Mouse (Mus musculus) C2C12 (cell line): Measurements from ENCODE around the gene Cdk5rap3.

Source experiments
- CEBPB ChIP-seq: IDR thresholded peaks from one replicate; pipeline ENCODE4 v1.6.1; 2011; ENCODE audit warnings: low read depth, mild to moderate bottlenecking, control low read depth, moderate library complexity
- CTCF ChIP-seq: IDR thresholded peaks from one replicate; pipeline ENCODE4 v1.5.1; 2011; ENCODE audit not compliant: control insufficient read depth, insufficient read depth, insufficient read length
- FOSL1 ChIP-seq: IDR thresholded peaks from one replicate; pipeline ENCODE4 v1.8.0; 2011; ENCODE audit warnings: mild to moderate bottlenecking, low read length; ENCODE audit not compliant: poor library complexity, insufficient read depth, severe bottlenecking
- MAX ChIP-seq: IDR thresholded peaks from one replicate; pipeline ENCODE4 v1.6.1; 2011; ENCODE audit warnings: mild to moderate bottlenecking, control low read depth
- MYOD1 ChIP-seq: IDR thresholded peaks from one replicate; pipeline ENCODE4 v1.6.1; 2011; ENCODE audit warnings: low read depth; ENCODE audit not compliant: control insufficient read depth, insufficient read length
- MYOG ChIP-seq: IDR thresholded peaks from one replicate; pipeline ENCODE4 v1.6.1; 2011; ENCODE audit not compliant: control insufficient read depth, insufficient read length; ENCODE audit errors: extremely low read depth
- USF1 ChIP-seq: IDR thresholded peaks from one replicate; pipeline ENCODE4 v1.6.1; 2011; ENCODE audit warnings: low read depth, mild to moderate bottlenecking, control low read depth, moderate library complexity

DNA sequence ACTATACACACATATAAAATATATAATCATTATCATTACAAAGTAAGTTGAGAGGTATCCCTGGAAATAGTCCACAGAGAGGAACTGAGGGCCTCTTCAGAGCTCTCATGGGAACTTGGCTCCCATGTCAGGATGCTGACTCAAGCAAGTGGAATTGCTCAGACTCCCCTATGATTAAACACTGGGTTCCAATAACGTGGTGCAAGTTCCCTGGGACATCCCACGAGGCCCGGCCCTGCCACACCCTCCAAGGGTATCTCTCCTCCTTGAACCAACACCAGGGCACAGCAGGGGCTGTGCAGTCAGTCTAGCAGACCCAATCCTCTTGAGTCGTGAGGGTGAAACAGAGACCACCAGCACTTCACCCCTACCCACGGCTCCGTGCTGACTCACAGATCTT, 2.7 kb upstream of the Cdk5rap3 start:
- TF ChIP-seq CTCF: no peak
- TF ChIP-seq USF1: no peak
- peak; percentile 25 for TF ChIP-seq CEBPB
- no peak for TF ChIP-seq MYOG
- TF ChIP-seq MAX: peak; percentile 95
- no peak for TF ChIP-seq MYOD1
- no peak for TF ChIP-seq FOSL1
